Mouse (Mus musculus): ENCODE data around the gene Col9a1.

Col9a1 gene

DNA sequence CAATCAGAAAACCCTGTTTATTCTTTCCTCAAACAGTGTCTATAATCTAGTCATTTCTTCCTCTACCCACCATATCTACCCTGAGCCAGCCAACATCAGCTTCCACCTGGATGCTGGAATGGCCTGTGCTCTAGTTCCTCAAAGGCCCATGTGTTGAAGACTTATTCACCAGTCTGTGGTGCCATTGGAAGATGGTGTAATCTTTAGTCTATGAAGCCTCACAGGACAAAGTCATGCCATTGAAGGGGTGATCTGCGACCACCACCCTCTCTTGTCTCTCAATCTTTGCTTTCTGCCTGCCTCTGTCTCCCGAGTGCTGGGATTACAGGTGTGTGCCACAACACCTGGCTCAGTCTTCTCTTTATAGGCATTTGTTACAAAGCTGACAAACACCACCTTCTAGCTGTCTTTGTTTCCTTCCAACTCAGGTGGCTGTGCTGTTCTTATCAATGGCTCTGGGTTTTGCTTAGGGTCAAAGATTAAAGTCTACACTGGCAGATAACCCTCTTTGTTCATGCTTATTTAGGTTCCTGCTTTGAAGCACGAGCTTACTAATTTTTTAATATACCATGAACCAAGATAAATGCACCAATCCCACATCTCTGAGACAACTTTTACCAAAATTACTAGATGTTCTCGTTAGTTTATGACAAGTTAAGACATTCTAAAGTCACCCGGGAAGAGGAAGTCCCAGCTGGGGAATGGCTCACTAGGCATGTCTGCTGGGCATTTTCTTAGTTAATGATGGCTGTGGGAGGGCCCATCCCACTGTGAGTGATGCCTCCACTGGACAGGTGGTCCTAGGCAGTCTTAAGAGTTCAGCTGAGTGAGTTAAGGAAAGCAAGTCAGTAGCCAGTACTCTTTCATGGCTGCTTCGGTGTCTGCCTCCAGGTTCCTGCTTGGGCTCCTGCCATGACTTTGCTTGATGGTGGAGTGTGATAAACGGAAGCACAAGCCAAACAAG, 117.9 kb downstream of the Col9a1 start:
- CTCF ChIA-PET = no interaction called here

DNA sequence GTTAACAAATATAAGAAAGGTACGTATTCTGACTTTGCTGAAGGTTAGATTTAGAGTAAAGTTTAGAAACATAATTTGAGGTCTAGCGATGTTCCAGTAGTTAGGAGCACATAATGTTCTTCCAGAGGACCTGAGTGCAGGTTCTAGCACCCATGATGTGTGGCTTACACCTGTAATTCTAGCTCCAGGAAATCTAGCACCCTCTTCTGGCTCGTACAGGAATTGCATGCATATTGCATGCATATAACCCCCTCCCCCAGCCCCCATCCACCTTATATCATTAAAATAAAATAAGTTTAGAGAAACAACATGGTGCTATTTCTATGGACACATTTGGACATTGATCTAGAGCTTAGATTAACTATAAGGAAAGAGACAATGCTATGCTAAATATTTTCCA, 123.3 kb downstream of the Col9a1 start:
- CTCF ChIA-PET = no interaction called here
